Mouse (Mus musculus): ENCODE measurements at regions not wholly inside any gene's neighbourhood (a gene's known extent, or its start where the extent isn't known, plus 50 kb on each side); places are given as distances from the start of the nearest gene placed in this dataset.

GRCm38 (mm10) chr6:143378126-143378525 lies 211.1 kb downstream of the Etnk1 start:
- Histone ChIP-seq H3K27ac (no peak overlapping the region), H3K27me3 (ENCODE audit: low read depth, poor library complexity, severe bottlenecking) (no peaks in the 10 kb centered on the region), H3K4me3 (no peak overlapping the region), H3K9me3 (replicated peaks) (no peaks in the 10 kb centered on the region), H3K36me3 (no peaks in the 10 kb centered on the region), H3K4me1 (peaks cover 7% of the 10 kb centered on the region)
- 95% methylated on average over 9 of the region's 9 CpGs for WGBS
- no peak for DNase-seq (ENCODE audit: low spot score)

- no peak for DNase-seq (ENCODE audit: low spot score)
- no peaks in the 10 kb centered on the region for H3K27me3 ChIP-seq (ENCODE audit: low read depth, poor library complexity, severe bottlenecking)
- 99% methylated on average over 3 of the region's 3 CpGs for WGBS
- H3K4me3 ChIP-seq, result no peak overlapping the region
- H3K9me3 ChIP-seq (replicated peaks), result no peaks in the 10 kb centered on the region
- H3K4me1 ChIP-seq, result no peaks in the 10 kb centered on the region
- no peak overlapping the region for H3K27ac ChIP-seq
- no peaks in the 10 kb centered on the region for H3K36me3 ChIP-seq
These were observed 213.5 kb downstream of the Etnk1 start for GRCm38 (mm10) chr6:143380490-143380889.

GRCm38 (mm10) chr6:143386597-143387450 lies 219.8 kb downstream of the Etnk1 start:
- no peaks in the 10 kb centered on the region for H3K36me3 ChIP-seq
- no peaks in the 10 kb centered on the region for H3K27me3 ChIP-seq (ENCODE audit: low read depth, poor library complexity, severe bottlenecking)
- no peak overlapping the region for H3K4me3 ChIP-seq
- DNase-seq (ENCODE audit: low spot score), result no peak
- H3K27ac ChIP-seq, result no peak overlapping the region
- H3K4me1 ChIP-seq, result no peaks in the 10 kb centered on the region
- H3K9me3 ChIP-seq (replicated peaks), result no peaks in the 10 kb centered on the region
- 92% methylated on average over 16 of the region's 16 CpGs for WGBS

GRCm38 (mm10) chr6:143393543-143394207 lies 226.7 kb downstream of the Etnk1 start:
- no peaks in the 10 kb centered on the region for H3K27me3 ChIP-seq (ENCODE audit: low read depth, poor library complexity, severe bottlenecking)
- no peak overlapping the region for H3K27ac ChIP-seq
- no peaks in the 10 kb centered on the region for H3K36me3 ChIP-seq
- WGBS, result 85% methylated on average over 10 of the region's 10 CpGs
- no peaks in the 10 kb centered on the region for H3K9me3 ChIP-seq (replicated peaks)
- no peaks in the 10 kb centered on the region for H3K4me1 ChIP-seq
- DNase-seq (ENCODE audit: low spot score), result no peak
- no peak overlapping the region for H3K4me3 ChIP-seq

GRCm38 (mm10) chr6:143394377-143394776 lies 227.4 kb downstream of the Etnk1 start:
- Histone ChIP-seq H3K36me3 (no peaks in the 10 kb centered on the region), H3K27ac (no peak overlapping the region), H3K4me1 (no peaks in the 10 kb centered on the region), H3K9me3 (replicated peaks) (no peaks in the 10 kb centered on the region), H3K27me3 (ENCODE audit: low read depth, poor library complexity, severe bottlenecking) (no peaks in the 10 kb centered on the region), H3K4me3 (no peak overlapping the region)
- DNase-seq (ENCODE audit: low spot score), result no peak
- WGBS, result 94% methylated on average over 15 of the region's 15 CpGs

- no peaks in the 10 kb centered on the region for H3K36me3 ChIP-seq
- no peak overlapping the region for H3K27ac ChIP-seq
- no peaks in the 10 kb centered on the region for H3K9me3 ChIP-seq (replicated peaks)
- 67% methylated on average over 8 of the region's 8 CpGs for WGBS
- no peak for DNase-seq (ENCODE audit: low spot score)
- peaks cover 12% of the 10 kb centered on the region for H3K4me1 ChIP-seq
- no peak overlapping the region for H3K4me3 ChIP-seq
- H3K27me3 ChIP-seq (ENCODE audit: low read depth, poor library complexity, severe bottlenecking), result no peaks in the 10 kb centered on the region
These were observed 234.4 kb downstream of the Etnk1 start for GRCm38 (mm10) chr6:143401436-143401835.

- WGBS, result 91% methylated on average over 7 of the region's 7 CpGs
- H3K36me3 ChIP-seq, result no peaks in the 10 kb centered on the region
- H3K4me1 ChIP-seq, result peaks cover 12% of the 10 kb centered on the region
- no peaks in the 10 kb centered on the region for H3K9me3 ChIP-seq (replicated peaks)
- no peak overlapping the region for H3K4me3 ChIP-seq
- no peaks in the 10 kb centered on the region for H3K27me3 ChIP-seq (ENCODE audit: low read depth, poor library complexity, severe bottlenecking)
- no peak overlapping the region for H3K27ac ChIP-seq
- DNase-seq (ENCODE audit: low spot score), result no peak
These were observed 234.9 kb downstream of the Etnk1 start for GRCm38 (mm10) chr6:143401921-143402320.

- 82% methylated on average over 7 of the region's 7 CpGs for WGBS
- no peak for DNase-seq (ENCODE audit: low spot score)
- H3K4me1 ChIP-seq, result peaks cover 12% of the 10 kb centered on the region
- no peak overlapping the region for H3K4me3 ChIP-seq
- H3K27me3 ChIP-seq (ENCODE audit: low read depth, poor library complexity, severe bottlenecking), result no peaks in the 10 kb centered on the region
- H3K9me3 ChIP-seq (replicated peaks), result no peaks in the 10 kb centered on the region
- H3K36me3 ChIP-seq, result no peaks in the 10 kb centered on the region
- no peak overlapping the region for H3K27ac ChIP-seq
These were observed 235.7 kb downstream of the Etnk1 start for GRCm38 (mm10) chr6:143402766-143403165.

GRCm38 (mm10) chr6:143404521-143404920 lies 237.5 kb downstream of the Etnk1 start:
- no peak for DNase-seq (ENCODE audit: low spot score)
- WGBS, result 92% methylated on average over 4 of the region's 4 CpGs
- Histone ChIP-seq H3K27me3 (ENCODE audit: low read depth, poor library complexity, severe bottlenecking) (no peaks in the 10 kb centered on the region), H3K4me3 (no peak overlapping the region), H3K4me1 (peaks cover 12% of the 10 kb centered on the region), H3K27ac (no peak overlapping the region), H3K9me3 (replicated peaks) (no peaks in the 10 kb centered on the region), H3K36me3 (no peaks in the 10 kb centered on the region)

- no peaks in the 10 kb centered on the region for H3K9me3 ChIP-seq (replicated peaks)
- no peaks in the 10 kb centered on the region for H3K36me3 ChIP-seq
- no peak overlapping the region for H3K4me3 ChIP-seq
- H3K27ac ChIP-seq, result no peak overlapping the region
- WGBS, result 94% methylated on average over 5 of the region's 5 CpGs
- no peaks in the 10 kb centered on the region for H3K27me3 ChIP-seq (ENCODE audit: low read depth, poor library complexity, severe bottlenecking)
- DNase-seq (ENCODE audit: low spot score), result no peak
- no peaks in the 10 kb centered on the region for H3K4me1 ChIP-seq
These were observed 245.0 kb downstream of the Etnk1 start for GRCm38 (mm10) chr6:143412056-143412455.

GRCm38 (mm10) chr6:143412721-143413120 lies 245.7 kb downstream of the Etnk1 start:
- 96% methylated on average over 6 of the region's 6 CpGs for WGBS
- no peak for DNase-seq (ENCODE audit: low spot score)

GRCm38 (mm10) chr6:143414590-143415382 lies 247.8 kb downstream of the Etnk1 start:
- Histone ChIP-seq H3K36me3 (no peaks in the 10 kb centered on the region), H3K4me3 (no peak overlapping the region), H3K4me1 (no peaks in the 10 kb centered on the region), H3K27me3 (ENCODE audit: low read depth, poor library complexity, severe bottlenecking) (no peaks in the 10 kb centered on the region), H3K9me3 (replicated peaks) (no peaks in the 10 kb centered on the region), H3K27ac (no peak overlapping the region)
- WGBS, result 88% methylated on average over 27 of the region's 27 CpGs
- DNase-seq (ENCODE audit: low spot score), result no peak

More at GRCm38 (mm10) chr6:143412721-143413120, 245.7 kb downstream of the Etnk1 start:
- H3K27ac ChIP-seq, result no peak overlapping the region; the same call in 1 of the 2 replicates
- H3K9me3 ChIP-seq (replicated peaks), result no peaks in the 10 kb centered on the region
- H3K4me1 ChIP-seq, result no peaks in the 10 kb centered on the region
- no peaks in the 10 kb centered on the region for H3K27me3 ChIP-seq (ENCODE audit: low read depth, poor library complexity, severe bottlenecking)
- H3K4me3 ChIP-seq, result no peak overlapping the region
- H3K36me3 ChIP-seq, result no peaks in the 10 kb centered on the region

GRCm38 (mm10) chr6:143415383-143415778 lies 248.4 kb downstream of the Etnk1 start:
- H3K4me3 ChIP-seq, result no peak overlapping the region
- H3K27ac ChIP-seq, result no peak overlapping the region
- H3K27me3 ChIP-seq (ENCODE audit: low read depth, poor library complexity, severe bottlenecking), result no peaks in the 10 kb centered on the region
- no peaks in the 10 kb centered on the region for H3K9me3 ChIP-seq (replicated peaks)
- H3K36me3 ChIP-seq, result no peaks in the 10 kb centered on the region
- 93% methylated on average over 12 of the region's 12 CpGs for WGBS
- H3K4me1 ChIP-seq, result 0 out of 2 replicates have a peak, but pooled peaks cover 5% of the 10 kb centered on the region
- no peak for DNase-seq (ENCODE audit: low spot score)
